21 mouse cellular contexts compared by ENCODE assay signal in genomic region chr1:64187796-64188513, GRCm38 (mm10).
DNase-seq lines count a peak whose midpoint lies in the region; ATAC-seq and TF ChIP-seq lines count a peak whose summit lies in the region.
"Had no signal": no experiment of that assay in that cellular context is flagged by ENCODE, and none has a peak within 500 bp of the region (broad histone marks: within the 10 kb centered on the region; RNA-seq: fewer than 3 reads in every experiment).

No protein-coding gene starts in this region.

- peak overlapping the region; percentile 47; the same call in 1 of the 2 replicates for H3K27ac ChIP-seq in hindbrain, embryonic 14.5 days
- no peak overlapping the region for H3K27ac ChIP-seq in hindbrain, embryonic 11.5 days (ENCODE audit: low read depth, low read length)
- H3K27ac ChIP-seq in embryonic fibroblast, embryonic 13.5 days (ENCODE audit: insufficient read depth, low read length) = peak overlapping the region; percentile 43; the same call in 1 of the 2 replicates
- peak overlapping the region; percentile 46; the same call in 1 of the 2 replicates for H3K27ac ChIP-seq in midbrain, embryonic 12.5 days (replicated peaks)
- H3K27ac ChIP-seq: kidney, postnatal 0 days; left cerebral cortex, adult 2 months; limb, embryonic 10.5 days; macrophage had no signal

- no peaks in the 10 kb centered on the region for H3K27me3 ChIP-seq in hindbrain, embryonic 14.5 days (ENCODE audit: control insufficient read depth, insufficient read depth, low read length)
- H3K27me3 ChIP-seq in hindbrain, embryonic 11.5 days (ENCODE audit: control insufficient read depth, insufficient read depth, low read length) = no peaks in the 10 kb centered on the region
- H3K27me3 ChIP-seq in midbrain, embryonic 12.5 days = 0 out of 2 replicates have a peak, but pooled peaks cover 3% of the 10 kb centered on the region

- no peak for DNase-seq in hindbrain, embryonic 14.5 days (ENCODE audit: low spot score)
- no peak for DNase-seq in hindbrain, embryonic 11.5 days (ENCODE audit: low spot score)
- peak; percentile 40 for DNase-seq in retina, postnatal 1 day
- no peak for DNase-seq in layer of hippocampus, adult 9-10 months (ENCODE audit: low spot score)
- DNase-seq: adrenal gland, adult 2 months; cerebellum, adult 11-12 months; gastrocnemius, postnatal 36 days; heart, postnatal 36 days; lung, embryonic 14.5 days; right cerebral cortex, adult 18-20 months; thymus, adult 18-20 months had no signal

- H3K4me1 ChIP-seq in hindbrain, embryonic 14.5 days (replicated peaks; ENCODE audit: control insufficient read depth, insufficient read depth, low read length) = peaks cover 18% of the 10 kb centered on the region
- H3K4me1 ChIP-seq in hindbrain, embryonic 11.5 days (replicated peaks; ENCODE audit: control insufficient read depth, insufficient read depth, low read length) = peaks cover 5% of the 10 kb centered on the region; the same call in 1 of the 2 replicates
- peaks cover 3% of the 10 kb centered on the region; the same call in 1 of the 2 replicates for H3K4me1 ChIP-seq in embryonic fibroblast, embryonic 13.5 days (ENCODE audit: control insufficient read depth, insufficient read depth, low read length)
- peaks cover 38% of the 10 kb centered on the region for H3K4me1 ChIP-seq in midbrain, embryonic 12.5 days

- TF ChIP-seq CTCF in embryonic fibroblast, embryonic 13.5 days (IDR thresholded peaks at IDR 0.05; ENCODE audit: borderline replicate concordance, insufficient read depth, low read length) = no peak

- H3K36me3 ChIP-seq in hindbrain, embryonic 14.5 days (replicated peaks; ENCODE audit: control insufficient read depth, insufficient read depth) = no peaks in the 10 kb centered on the region
- no peaks in the 10 kb centered on the region for H3K36me3 ChIP-seq in hindbrain, embryonic 11.5 days (ENCODE audit: control insufficient read depth, insufficient read depth, low read length)
- H3K36me3 ChIP-seq in midbrain, embryonic 12.5 days = no peaks in the 10 kb centered on the region
- H3K36me3 ChIP-seq: limb, embryonic 10.5 days had no signal

- no peak for TF ChIP-seq POLR2A in embryonic fibroblast, embryonic 13.5 days (IDR thresholded peaks at IDR 0.05; ENCODE audit: low read depth, low read length)

- no peak overlapping the region for H3K4me3 ChIP-seq in hindbrain, embryonic 14.5 days (replicated peaks; ENCODE audit: low read length)
- H3K4me3 ChIP-seq in hindbrain, embryonic 11.5 days (ENCODE audit: low read depth, low read length) = no peak overlapping the region
- no peak overlapping the region for H3K4me3 ChIP-seq in embryonic fibroblast, embryonic 13.5 days (ENCODE audit: insufficient read depth, low read length)
- no peak overlapping the region for H3K4me3 ChIP-seq in midbrain, embryonic 12.5 days
- H3K4me3 ChIP-seq: left cerebral cortex, adult 2 months; limb, embryonic 10.5 days had no signal

- no peaks in the 10 kb centered on the region for H3K9me3 ChIP-seq in hindbrain, embryonic 14.5 days (ENCODE audit: control insufficient read depth, low read length)
- no peaks in the 10 kb centered on the region for H3K9me3 ChIP-seq in hindbrain, embryonic 11.5 days (ENCODE audit: control insufficient read depth, low read length)
- H3K9me3 ChIP-seq in midbrain, embryonic 12.5 days = 0 out of 2 replicates have a peak, but pooled peaks cover 4% of the 10 kb centered on the region
- H3K9me3 ChIP-seq: limb, embryonic 10.5 days had no signal

- no peak overlapping the region for H3K4me2 ChIP-seq in hindbrain, embryonic 14.5 days (replicated peaks)
- H3K4me2 ChIP-seq in hindbrain, embryonic 11.5 days (replicated peaks; ENCODE audit: low read depth, low read length) = no peak overlapping the region
- no peak overlapping the region for H3K4me2 ChIP-seq in midbrain, embryonic 12.5 days (replicated peaks)
- H3K4me2 ChIP-seq: heart, embryonic 11.5 days; liver, embryonic 11.5 days; lung, embryonic 14.5 days had no signal

- no peak overlapping the region for H3K9ac ChIP-seq in hindbrain, embryonic 14.5 days
- no peak overlapping the region for H3K9ac ChIP-seq in hindbrain, embryonic 11.5 days (ENCODE audit: low read depth, low read length)
- H3K9ac ChIP-seq in midbrain, embryonic 12.5 days (replicated peaks) = no peak overlapping the region
- H3K9ac ChIP-seq: lung, embryonic 14.5 days had no signal

- 59% methylated on average over 11 of the region's 11 CpGs for WGBS in hindbrain, embryonic 14.5 days
- 83% methylated on average over 11 of the region's 11 CpGs for WGBS in hindbrain, embryonic 11.5 days
- WGBS in midbrain, embryonic 12.5 days = 77% methylated on average over 11 of the region's 11 CpGs

- ATAC-seq in hindbrain, embryonic 14.5 days (ENCODE audit: low FRiP score) = no peak
- no peak for ATAC-seq in hindbrain, embryonic 11.5 days (ENCODE audit: low FRiP score)
- ATAC-seq in midbrain, embryonic 12.5 days (ENCODE audit: low FRiP score, low read depth) = no peak
- no peak for ATAC-seq in megakaryocyte, adult 5-6 weeks (ENCODE audit: poor library complexity, severe bottlenecking)
- ATAC-seq: intestine, postnatal 0 days had no signal
